Mouse (Mus musculus): ENCODE results near the gene Olfr629. TPM values are rescaled to one million over a fixed set of nuclear protein-coding genes. Genes with fewer than 3 reads are reported as not detected.
"Not testable (repeated sequence)": the region's sequence is repeated elsewhere in the genome, so short reads cannot be mapped to it uniquely, and the experiment has no call there.

Gene Olfr629
- polyA plus RNA-seq (2016; fragmentation: Nextera tagmentation; extraction: Ambion mirVana) = not detected in 2 replicates

GRCm38 (mm10) chr7:103744843-103745242 lies at the start of gene Olfr629:
Gene Olfr629 (minus strand): TSS chr7:103744943.
- ATAC-seq (ENCODE audit: low FRiP score, low read depth) = no peak
- H3K4me1 ChIP-seq = no peaks in the 10 kb centered on the region
- WGBS = 80% methylated on average over 2 of the region's 2 CpGs
- no peak within 1 kb of the TSS for H3K4me2 ChIP-seq (replicated peaks)
- H3K27me3 ChIP-seq (replicated peaks) = no peaks in the 10 kb centered on the region
- H3K27ac ChIP-seq = no peak within 1 kb of the TSS
- no peaks in the 10 kb centered on the region for H3K9me3 ChIP-seq
- no peak within 1 kb of the TSS for H3K9ac ChIP-seq
- H3K4me3 ChIP-seq = no peak within 1 kb of the TSS
- no peaks in the 10 kb centered on the region for H3K36me3 ChIP-seq

- Histone ChIP-seq H3K27ac (no peak overlapping the region), H3K27me3 (replicated peaks) (no peaks in the 10 kb centered on the region), H3K9ac (no peak overlapping the region), H3K36me3 (no peaks in the 10 kb centered on the region), H3K4me3 (no peak overlapping the region), H3K4me2 (replicated peaks) (no peak overlapping the region), H3K9me3 (no peaks in the 10 kb centered on the region), H3K4me1 (no peaks in the 10 kb centered on the region)
- no peak for ATAC-seq (ENCODE audit: low FRiP score, low read depth)
- 39% methylated on average over 4 of the region's 4 CpGs for WGBS
Measured at GRCm38 (mm10) chr7:103792669-103793388, 48.1 kb upstream of the Olfr629 start.

DNA sequence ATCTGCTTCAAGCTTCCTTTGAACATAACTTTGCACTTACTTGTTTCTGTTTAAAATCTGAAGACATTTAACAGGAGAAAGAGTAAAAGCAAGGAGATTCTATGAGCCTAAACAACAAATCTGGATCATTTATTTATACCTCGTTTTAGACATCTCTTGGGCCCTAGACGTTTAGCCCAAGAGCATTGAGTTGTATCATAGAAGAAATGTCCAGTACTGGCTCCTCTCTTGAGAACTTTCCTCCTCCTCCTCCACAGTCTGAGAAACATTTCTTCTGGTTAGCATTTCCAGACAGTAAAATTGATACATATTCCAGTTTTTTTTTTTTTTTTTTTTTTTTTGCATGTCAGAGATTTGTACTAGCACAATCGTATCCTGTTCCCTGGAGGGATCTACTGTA lies 47.0 kb upstream of the Olfr629 start, which contains the start of gene Olfr67:
Olfr67 (minus strand) TSS at position 101 of the 400 bp plus-strand sequence.
- Histone ChIP-seq H3K36me3 (no peaks in the 10 kb centered on the region), H3K9me3 (no peaks in the 10 kb centered on the region), H3K27me3 (replicated peaks) (no peaks in the 10 kb centered on the region), H3K4me3 (no peak within 1 kb of the TSS), H3K27ac (no peak within 1 kb of the TSS), H3K4me1 (no peaks in the 10 kb centered on the region), H3K9ac (no peak within 1 kb of the TSS), H3K4me2 (replicated peaks) (no peak within 1 kb of the TSS)
- ATAC-seq (ENCODE audit: low FRiP score, low read depth) = no peak
- 88% methylated on average over 3 of the region's 3 CpGs for WGBS

GRCm38 (mm10) chr7:103779598-103779997 lies 34.9 kb upstream of the Olfr629 start, which contains the start of gene Olfr68:
Gene Olfr68 (minus strand): TSS chr7:103779698.
- Histone ChIP-seq H3K9ac (no peak within 1 kb of the TSS), H3K4me1 (no peaks in the 10 kb centered on the region), H3K4me2 (replicated peaks) (no peak within 1 kb of the TSS), H3K27me3 (replicated peaks) (no peaks in the 10 kb centered on the region), H3K4me3 (no peak within 1 kb of the TSS), H3K9me3 (no peaks in the 10 kb centered on the region), H3K27ac (no peak within 1 kb of the TSS), H3K36me3 (no peaks in the 10 kb centered on the region)
- WGBS = 80% methylated on average over 3 of the region's 3 CpGs
- no peak for ATAC-seq (ENCODE audit: low FRiP score, low read depth)

- 89% methylated on average over 4 of the region's 4 CpGs for WGBS
- not testable (repeated sequence) for H3K4me2 ChIP-seq (replicated peaks); H3K4me1 ChIP-seq
Measured at GRCm38 (mm10) chr7:103777652-103778051, 32.9 kb upstream of the Olfr629 start.

GRCm38 (mm10) chr7:103771494-103771893 lies 26.8 kb upstream of the Olfr629 start, which contains the start of gene Olfr69:
Gene Olfr69 (minus strand): TSS chr7:103771594.
- H3K4me2 ChIP-seq (replicated peaks) = no peak within 1 kb of the TSS
- H3K27ac ChIP-seq = no peak within 1 kb of the TSS
- ATAC-seq (ENCODE audit: low FRiP score, low read depth) = no peak
- H3K27me3 ChIP-seq (replicated peaks) = no peaks in the 10 kb centered on the region
- no peak within 1 kb of the TSS for H3K9ac ChIP-seq
- no peak within 1 kb of the TSS for H3K4me3 ChIP-seq
- H3K9me3 ChIP-seq = no peaks in the 10 kb centered on the region
- whole genome bisulfite sequencing = 88% methylated on average over 2 of the region's 2 CpGs
- H3K4me1 ChIP-seq = no peaks in the 10 kb centered on the region
- H3K36me3 ChIP-seq = no peaks in the 10 kb centered on the region

More at GRCm38 (mm10) chr7:103777652-103778051, 32.9 kb upstream of the Olfr629 start:
- H3K4me3 ChIP-seq; H3K27ac ChIP-seq; H3K36me3 ChIP-seq; H3K27me3 ChIP-seq (replicated peaks); ATAC-seq (ENCODE audit: low FRiP score, low read depth); H3K9me3 ChIP-seq; H3K9ac ChIP-seq: not testable (repeated sequence)

GRCm38 (mm10) chr7:103767687-103768086 lies 22.9 kb upstream of the Olfr629 start:
- not testable (repeated sequence) for H3K4me2 ChIP-seq (replicated peaks); H3K9me3 ChIP-seq; H3K4me3 ChIP-seq; H3K4me1 ChIP-seq; H3K27me3 ChIP-seq (replicated peaks); H3K36me3 ChIP-seq; H3K27ac ChIP-seq; H3K9ac ChIP-seq; ATAC-seq (ENCODE audit: low FRiP score, low read depth)
- 91% methylated on average over 6 of the region's 6 CpGs for WGBS

- WGBS = 91% methylated on average over 6 of the region's 6 CpGs
- not testable (repeated sequence) for H3K4me1 ChIP-seq; H3K9me3 ChIP-seq; H3K4me2 ChIP-seq (replicated peaks); H3K27me3 ChIP-seq (replicated peaks); H3K4me3 ChIP-seq; ATAC-seq (ENCODE audit: low FRiP score, low read depth); H3K9ac ChIP-seq; H3K27ac ChIP-seq; H3K36me3 ChIP-seq
Measured at GRCm38 (mm10) chr7:103762212-103762611, 17.5 kb upstream of the Olfr629 start.

DNA sequence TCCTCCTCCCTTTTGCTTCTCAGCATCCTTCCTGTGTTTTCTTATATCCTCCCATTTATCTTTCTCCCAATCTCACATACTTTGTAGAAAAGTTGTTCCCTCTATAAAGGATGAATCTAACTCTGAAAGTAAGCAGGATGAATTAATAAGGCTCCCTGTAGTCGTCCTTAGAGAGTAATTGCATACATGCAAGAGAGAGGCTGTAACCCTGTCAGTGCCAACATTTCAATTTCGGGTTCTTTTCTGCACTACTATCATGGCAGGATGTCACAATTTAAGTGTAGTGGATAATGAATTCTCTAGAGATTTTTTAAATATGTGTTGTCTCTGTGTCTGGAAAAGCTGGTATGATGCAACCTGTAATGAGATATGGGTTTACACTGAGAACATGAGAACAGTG lies 12.5 kb upstream of the Olfr629 start, which contains the start of gene Olfr630:
Olfr630 (minus strand) TSS at position 101 of the 400 bp plus-strand sequence.
- WGBS = 45% methylated on average over 2 of the region's 2 CpGs
- no peak within 1 kb of the TSS for H3K9ac ChIP-seq
- H3K4me3 ChIP-seq = no peak within 1 kb of the TSS

GRCm38 (mm10) chr7:103730074-103730473 lies 14.7 kb downstream of the Olfr629 start, which contains the start of gene Olfr628:
Gene Olfr628 (plus strand): TSS chr7:103730374.
- Histone ChIP-seq H3K36me3 (no peaks in the 10 kb centered on the region), H3K4me1 (no peaks in the 10 kb centered on the region), H3K9ac (no peak within 1 kb of the TSS), H3K4me2 (replicated peaks) (no peak within 1 kb of the TSS), H3K27me3 (replicated peaks) (no peaks in the 10 kb centered on the region), H3K9me3 (no peaks in the 10 kb centered on the region), H3K27ac (no peak within 1 kb of the TSS), H3K4me3 (no peak within 1 kb of the TSS)
- 88% methylated on average over 1 of the region's 1 CpGs for WGBS
- ATAC-seq (ENCODE audit: low FRiP score, low read depth) = no peak

More for the DNA sequence above, 12.5 kb upstream of the Olfr629 start, which contains the start of gene Olfr630:
- no peak for ATAC-seq (ENCODE audit: low FRiP score, low read depth)
- H3K27ac ChIP-seq = no peak within 1 kb of the TSS
- no peaks in the 10 kb centered on the region for H3K27me3 ChIP-seq (replicated peaks)
- H3K36me3 ChIP-seq = no peaks in the 10 kb centered on the region
- no peaks in the 10 kb centered on the region for H3K4me1 ChIP-seq
- no peaks in the 10 kb centered on the region for H3K9me3 ChIP-seq
- no peak within 1 kb of the TSS for H3K4me2 ChIP-seq (replicated peaks)

GRCm38 (mm10) chr7:103716398-103716797 lies 28.3 kb downstream of the Olfr629 start:
- ATAC-seq (ENCODE audit: low FRiP score, low read depth); H3K9me3 ChIP-seq; H3K27ac ChIP-seq; H3K27me3 ChIP-seq (replicated peaks); H3K9ac ChIP-seq; H3K36me3 ChIP-seq; H3K4me1 ChIP-seq; H3K4me2 ChIP-seq (replicated peaks); H3K4me3 ChIP-seq: not testable (repeated sequence)
- WGBS = 97% methylated on average over 1 of the region's 1 CpGs

DNA sequence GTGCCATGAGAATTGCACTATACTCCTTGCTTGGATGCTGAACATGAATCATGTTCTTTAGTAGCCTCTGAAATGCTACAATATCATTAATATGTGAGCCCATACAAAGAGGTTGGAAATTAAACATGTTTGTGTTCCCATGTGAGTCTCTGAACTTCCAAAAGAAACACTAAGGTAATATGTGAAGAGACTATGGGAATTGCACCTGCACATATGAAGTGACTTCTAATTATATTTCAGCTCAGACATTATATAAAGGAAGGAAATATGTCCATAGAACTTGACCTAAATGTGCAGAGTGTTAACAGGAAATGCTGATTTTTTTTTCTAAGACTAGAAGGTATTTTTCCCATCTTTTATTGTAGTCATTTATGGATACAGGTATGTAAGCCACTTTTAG lies 30.4 kb downstream of the Olfr629 start, which contains the start of gene Olfr243:
Olfr243 (plus strand) TSS at position 301 of the 400 bp plus-strand sequence.
- no peak within 1 kb of the TSS for H3K4me2 ChIP-seq (replicated peaks)
- no peaks in the 10 kb centered on the region for H3K36me3 ChIP-seq
- no peak within 1 kb of the TSS for H3K27ac ChIP-seq
- H3K9ac ChIP-seq = no peak within 1 kb of the TSS
- ATAC-seq (ENCODE audit: low FRiP score, low read depth) = no peak
- H3K4me3 ChIP-seq = no peak within 1 kb of the TSS
- no peaks in the 10 kb centered on the region for H3K4me1 ChIP-seq
- no peaks in the 10 kb centered on the region for H3K27me3 ChIP-seq (replicated peaks)
- no peaks in the 10 kb centered on the region for H3K9me3 ChIP-seq

DNA sequence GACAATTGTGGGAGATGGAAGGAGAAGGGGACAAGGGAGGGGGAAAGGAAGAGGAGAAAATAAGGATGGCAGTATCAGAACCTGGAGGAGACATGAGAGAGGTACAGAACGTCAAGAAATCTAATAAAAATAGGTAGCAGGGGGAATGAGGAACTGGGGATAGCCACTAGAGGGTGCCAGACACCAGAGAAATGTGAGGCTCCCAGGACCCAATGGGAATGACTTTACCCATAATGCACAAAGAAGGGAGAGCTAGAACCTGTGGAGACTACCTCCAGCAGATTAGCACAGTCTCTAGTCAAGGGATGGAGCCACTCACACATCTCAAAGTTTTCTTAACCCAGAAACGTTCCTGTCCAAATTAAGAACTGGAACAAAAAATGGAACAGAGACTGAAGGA lies 32.7 kb downstream of the Olfr629 start:
- H3K27me3 ChIP-seq (replicated peaks) = no peaks in the 10 kb centered on the region
- H3K9me3 ChIP-seq = no peaks in the 10 kb centered on the region
- H3K9ac ChIP-seq = no peak overlapping the region
- ATAC-seq (ENCODE audit: low FRiP score, low read depth) = no peak
- H3K4me3 ChIP-seq = no peak overlapping the region
- H3K4me1 ChIP-seq = no peaks in the 10 kb centered on the region
- no peak overlapping the region for H3K4me2 ChIP-seq (replicated peaks)
- no peak overlapping the region for H3K27ac ChIP-seq
- no peaks in the 10 kb centered on the region for H3K36me3 ChIP-seq
- 38% methylated on average over 2 of the region's 2 CpGs for WGBS

Measured in neural tube, embryonic 12.5 days (tissue).